Mouse (Mus musculus) CH12.LX (cell line): Measurements from ENCODE around the gene Matn4. TPM values are rescaled to one million over a fixed set of nuclear protein-coding genes. Genes with fewer than 3 reads are reported as not detected.

Experiments
- DNase-seq: peaks from one replicate; pipeline ENCODE4 v3.0.0-alpha.2; 2013; ENCODE audit errors: extremely low read depth
- H3K27ac ChIP-seq: 2 replicates; pipeline ENCODE4 v1.5.1; 2012; ENCODE audit warnings: low read depth, mild to moderate bottlenecking, control low read depth, moderate library complexity; ENCODE audit not compliant: insufficient read depth
- H3K27me3 ChIP-seq: replicated peaks from 2 replicates; pipeline ENCODE3; 2012; ENCODE audit warnings: inconsistent platforms
- H3K36me3 ChIP-seq, 2 experiments: replicated peaks in 1 of 2; 2 replicates each; pipeline versions ENCODE3 to v1.6.1; 2012; ENCODE audit warnings: inconsistent platforms in 1 of 2, low read length in 1 of 2, mild to moderate bottlenecking in 1 of 2, mixed read lengths in 1 of 2, moderate library complexity in 1 of 2; ENCODE audit not compliant: control insufficient read depth in 1 of 2, insufficient read depth in 1 of 2
- H3K4me1 ChIP-seq, 2 experiments: 2 replicates each; pipeline ENCODE4 v1.6.1; 2012; ENCODE audit warnings: inconsistent platforms in 1 of 2, moderate library complexity in 1 of 2; ENCODE audit not compliant: insufficient read depth in 2 of 2, control insufficient read depth in 1 of 2
- H3K4me2 ChIP-seq: 2 replicates; pipeline ENCODE4 v1.6.1; 2012; ENCODE audit warnings: low read depth, mild to moderate bottlenecking, control low read depth; ENCODE audit not compliant: poor library complexity, insufficient read depth, severe bottlenecking
- H3K4me3 ChIP-seq, 3 experiments: fragments of 150-350 bp in 1 of 3; sonication (generic) in 1 of 3; replicated peaks in 1 of 3; 2 replicates each; pipeline versions ENCODE3 to v1.5.1; 2011 to 2012; ENCODE audit warnings: low read depth in 2 of 3, low read length in 2 of 3, mild to moderate bottlenecking in 2 of 3, moderate library complexity in 2 of 3, control low read depth in 1 of 3, improper control_type of control experiment in 1 of 3, inconsistent platforms in 1 of 3, mixed read lengths in 1 of 3; ENCODE audit not compliant: poor library complexity in 1 of 3
- H3K79me2 ChIP-seq: replicated peaks from 2 replicates; pipeline ENCODE4 v1.6.1; 2012; ENCODE audit warnings: mild to moderate bottlenecking, moderate library complexity; ENCODE audit not compliant: control insufficient read depth, poor library complexity, insufficient read depth, severe bottlenecking; ENCODE audit errors: extremely low read depth
- H3K9ac ChIP-seq: 2 replicates; pipeline ENCODE4 v1.6.1; 2012; ENCODE audit warnings: low read depth, mild to moderate bottlenecking, control low read depth, moderate library complexity; ENCODE audit not compliant: insufficient read depth
- H3K9me3 ChIP-seq: replicated peaks from 2 replicates; pipeline ENCODE3; 2012; ENCODE audit warnings: low read length, inconsistent platforms, mixed read lengths
- CHD1 ChIP-seq: IDR thresholded peaks from 2 replicates; pipeline ENCODE4 v1.6.1; 2012; ENCODE audit warnings: low read depth, low read length, improper control_type of control experiment, inconsistent platforms
- CTCF ChIP-seq, 2 experiments: IDR thresholded peaks in 1 of 2; conservative IDR thresholded peaks in 1 of 2; 2 replicates each; pipeline ENCODE4 v1.5.1; 2011 to 2012; ENCODE audit warnings: low read depth in 2 of 2, low read length in 2 of 2, improper control_type of control experiment in 1 of 2, inconsistent platforms in 1 of 2, mild to moderate bottlenecking in 1 of 2, moderate library complexity in 1 of 2
- GABPA ChIP-seq: IDR thresholded peaks from 2 replicates; pipeline ENCODE4 v1.6.1; 2012; ENCODE audit warnings: low read depth, low read length, improper control_type of control experiment, inconsistent platforms; ENCODE audit not compliant: insufficient replicate concordance
- JUN ChIP-seq: IDR thresholded peaks from 2 replicates; pipeline ENCODE4 v1.6.1; 2011; ENCODE audit warnings: low read depth, mild to moderate bottlenecking, low read length, improper control_type of control experiment, moderate library complexity; ENCODE audit not compliant: insufficient read depth
- JUND ChIP-seq: conservative IDR thresholded peaks from 2 replicates; pipeline ENCODE4 v1.6.1; 2011; ENCODE audit warnings: low read depth, low read length, improper control_type of control experiment
- MAX ChIP-seq: IDR thresholded peaks from 2 replicates; pipeline ENCODE4 v1.6.1; 2011; ENCODE audit warnings: low read length, improper control_type of control experiment
- MAZ ChIP-seq: IDR thresholded peaks from 2 replicates; pipeline ENCODE4 v1.6.1; 2012; ENCODE audit warnings: low read depth, mild to moderate bottlenecking, inconsistent platforms, low read length, improper control_type of control experiment, moderate library complexity
- MYC ChIP-seq: IDR thresholded peaks from 2 replicates; pipeline ENCODE4 v1.6.1; 2011; ENCODE audit warnings: low read depth, mild to moderate bottlenecking, improper control_type of control experiment, low read length
- NELFE ChIP-seq: IDR thresholded peaks from 2 replicates; pipeline ENCODE4 v1.6.1; 2011; ENCODE audit warnings: low read depth, low read length, improper control_type of control experiment
- PAX5 ChIP-seq: IDR thresholded peaks from 2 replicates; pipeline ENCODE4 v1.6.1; 2012; ENCODE audit warnings: low read length, inconsistent platforms, mixed read lengths
- POLR2A ChIP-seq: IDR thresholded peaks from 2 replicates; pipeline ENCODE4 v1.6.1; 2011; ENCODE audit warnings: low read depth, mild to moderate bottlenecking, improper control_type of control experiment, low read length
- RCOR1 ChIP-seq: conservative IDR thresholded peaks from 2 replicates; pipeline ENCODE4 v1.6.1; 2012; ENCODE audit warnings: low read depth, mild to moderate bottlenecking, inconsistent platforms, low read length, improper control_type of control experiment
- SIN3A ChIP-seq: IDR thresholded peaks from 2 replicates; pipeline ENCODE4 v1.6.1; 2012; ENCODE audit warnings: low read length, improper control_type of control experiment, inconsistent platforms
- TCF12 ChIP-seq: IDR thresholded peaks from 2 replicates; pipeline ENCODE4 v1.6.1; 2014; ENCODE audit warnings: low read depth, mild to moderate bottlenecking, inconsistent platforms, low read length, improper control_type of control experiment
- USF1 ChIP-seq: IDR thresholded peaks from 2 replicates; pipeline ENCODE4 v1.6.1; 2014; ENCODE audit warnings: low read depth, mild to moderate bottlenecking, inconsistent platforms, low read length, improper control_type of control experiment
- ZC3H11A ChIP-seq: IDR thresholded peaks from 2 replicates; pipeline ENCODE4 v1.6.1; 2012; ENCODE audit warnings: low read depth, mild to moderate bottlenecking, inconsistent platforms, low read length, improper control_type of control experiment
- ZKSCAN1 ChIP-seq: IDR thresholded peaks from 2 replicates; pipeline ENCODE4 v1.6.1; 2012; ENCODE audit warnings: low read depth, inconsistent platforms, low read length, improper control_type of control experiment, borderline replicate concordance
- ZMIZ1 ChIP-seq: IDR thresholded peaks from 2 replicates; pipeline ENCODE4 v1.6.1; 2012; ENCODE audit warnings: low read depth, mild to moderate bottlenecking, inconsistent platforms, low read length, improper control_type of control experiment
- dilution Hi-C: fragments of 300-500 bp; cut with MboI; formaldehyde crosslinking; loops from 2 replicates; pipeline ENCODE4 v1.14.3; 2020; ENCODE audit warnings: low sequenced_read_pairs; ENCODE audit not compliant: extremely low pct_unique_long_range_greater_than_20kb, extremely low pct_ligation_motif_present
- in situ Hi-C: fragments of 300-500 bp; cut with MboI; formaldehyde crosslinking; loops from 3 replicates; pipeline ENCODE4 v1.14.3; 2019; ENCODE audit warnings: low sequenced_read_pairs, low pct_ligation_motif_present, low pct_unique_long_range_greater_than_20kb, mixed read lengths
- polyA plus RNA-seq: library from polyadenylated mRNA; unstranded; fragments of >175 nt; gene quantifications from 2 replicates; pipeline ENCODE4 v1.2.1, GENCODE M21; 2012; ENCODE audit warnings: low read depth; ENCODE audit not compliant: insufficient read length
- total RNA-seq, 2 experiments: library from RNA; depleted of rRNA; stranded (reverse); fragments of 300-350 nt in 1 of 2; fragments of >200 nt in 1 of 2; gene quantifications; 2 replicates each; pipeline ENCODE4 v1.2.3; 2012 to 2014

The Matn4 gene
- total and polyA plus RNA-seq, 3 experiments, result not detected

DNA sequence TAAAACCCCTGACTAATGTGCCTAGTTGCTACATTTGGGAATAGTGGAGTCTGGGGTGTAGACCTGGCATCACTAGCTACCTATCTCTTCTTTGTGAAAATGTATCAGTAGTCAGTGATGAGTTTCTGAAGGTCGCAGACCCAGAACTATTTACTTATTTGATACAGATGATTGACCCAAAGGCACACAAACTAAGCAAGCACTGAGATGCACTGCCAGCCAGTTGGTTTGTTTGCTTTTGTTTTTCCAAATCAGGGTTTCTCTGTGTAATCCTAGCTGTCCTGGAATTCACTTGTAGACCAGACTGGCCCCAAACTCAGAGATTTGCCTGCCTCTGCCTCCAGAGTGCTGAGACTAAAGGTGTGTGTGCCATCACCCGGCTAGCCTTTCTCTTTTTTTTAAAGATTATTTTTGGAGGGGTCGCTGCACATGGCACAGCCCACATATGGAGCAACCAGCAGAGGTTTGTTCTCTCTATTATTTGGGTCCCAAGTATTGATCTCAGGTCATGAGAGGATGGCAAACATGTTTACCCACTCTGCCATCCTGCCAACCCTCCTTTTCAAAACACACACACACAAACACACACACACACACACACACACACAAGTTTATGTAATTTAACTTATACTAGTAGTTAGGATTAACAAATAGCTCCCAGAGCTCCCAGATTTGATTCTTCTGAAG, 40.6 kb upstream of the Matn4 start:
- Histone ChIP-seq H3K36me3 (no peaks in the 10 kb centered on the region), H3K4me2 (no peak overlapping the region), H3K27ac (no peak overlapping the region), H3K9me3 (peaks cover 12% of the 10 kb centered on the region), H3K79me2 (peaks cover 14% of the 10 kb centered on the region), H3K27me3 (peaks cover 39% of the 10 kb centered on the region), H3K4me3 (no peak overlapping the region), H3K4me1 (peaks cover 10 to 31% of the 10 kb centered on the region in 2 experiments; a peak in 3 of 4 replicates), H3K9ac (no peak overlapping the region)
- dilution Hi-C loops, result no loop called here
- in situ Hi-C loops, result no loop called here
- no peak for DNase-seq
- TF ChIP-seq ZKSCAN1, result no peak
- TF ChIP-seq SIN3A, result no peak
- no peak for TF ChIP-seq MAX
- no peak for TF ChIP-seq TCF12
- TF ChIP-seq GABPA, result no peak
- no peak for TF ChIP-seq ZC3H11A
- TF ChIP-seq MAZ, result no peak
- no peak for TF ChIP-seq JUND
- no peak for TF ChIP-seq ZMIZ1
- TF ChIP-seq PAX5, result no peak
- TF ChIP-seq MYC, result no peak
- no peak for TF ChIP-seq CTCF (conservative IDR thresholded peaks at IDR 0.05 in 1 of 2, IDR thresholded peaks at IDR 0.05 in 1 of 2; ENCODE audit: low read depth in 2 of 2, low read length in 2 of 2)
- no peak for TF ChIP-seq USF1
- TF ChIP-seq NELFE, result no peak

DNA sequence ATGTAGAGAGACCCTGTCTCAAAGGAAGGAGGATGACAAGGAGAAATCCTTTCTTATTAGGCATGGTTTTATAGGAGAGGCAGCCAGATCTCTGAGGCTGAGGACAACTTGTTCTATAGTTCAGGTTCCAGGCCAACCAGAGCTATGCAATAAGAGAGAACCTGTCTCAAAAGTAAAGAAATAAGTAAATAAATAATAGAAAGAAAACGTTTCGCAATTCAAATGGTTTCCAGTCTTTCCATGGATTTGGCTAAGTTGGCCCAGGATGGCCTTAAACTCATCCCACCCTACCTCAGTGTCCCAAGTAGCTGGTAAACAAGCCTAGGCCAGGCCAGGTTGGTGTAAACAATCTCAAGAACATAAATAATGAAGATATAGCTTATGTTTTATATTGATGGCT, 39.7 kb upstream of the Matn4 start:
- Histone ChIP-seq H3K4me1 (peaks cover 14 to 39% of the 10 kb centered on the region in 2 experiments; a peak in 3 of 4 replicates), H3K27me3 (peaks cover 32% of the 10 kb centered on the region), H3K4me3 (no peak overlapping the region), H3K36me3 (peaks cover 0 to 7% of the 10 kb centered on the region in 2 experiments), H3K4me2 (no peak overlapping the region), H3K9me3 (peaks cover 4% of the 10 kb centered on the region), H3K27ac (no peak overlapping the region), H3K79me2 (peaks cover 20% of the 10 kb centered on the region), H3K9ac (no peak overlapping the region)
- in situ Hi-C loops, result no loop called here
- no peak for DNase-seq
- TF ChIP-seq POLR2A (no peak), CHD1 (no peak), RCOR1 (no peak), JUN (no peak)
- dilution Hi-C loops, result no loop called here
